Mouse (Mus musculus) liver, embryonic 11.5 days (tissue): ENCODE measurements around the gene Csad. TPM values are rescaled to one million over a fixed set of nuclear protein-coding genes. Genes with fewer than 3 reads are reported as not detected.

ENCODE experiments used
- ATAC-seq: fragments of 200-750 bp; cut with Nextera tagmentation; replicated peaks from 2 replicates; pipeline ENCODE4 v1.8.0; 2017; ENCODE audit warnings: moderate number of reproducible peaks, mild to moderate bottlenecking, moderate TSS enrichment, moderate library complexity; ENCODE audit not compliant: low FRiP score
- DNase-seq: peaks from one replicate; pipeline ENCODE4 v3.0.0-alpha.2; 2017; ENCODE audit warnings: low spot score
- H3K27ac ChIP-seq: fragments of 300-500 bp; sonication (generic); 2 replicates; pipeline ENCODE4 v1.5.1; 2014; ENCODE audit warnings: mild to moderate bottlenecking, low read depth, low read length, control low read depth
- H3K27me3 ChIP-seq: fragments of 300-500 bp; sonication (generic); replicated peaks from 2 replicates; pipeline ENCODE4 v1.6.1; 2014; ENCODE audit warnings: low read length, mixed read lengths; ENCODE audit not compliant: control insufficient read depth, insufficient read depth
- H3K36me3 ChIP-seq: fragments of 300-500 bp; sonication (generic); 2 replicates; pipeline ENCODE4 v1.6.1; 2014; ENCODE audit warnings: mild to moderate bottlenecking, low read length, moderate library complexity, mixed read lengths; ENCODE audit not compliant: control insufficient read depth, insufficient read depth
- H3K4me1 ChIP-seq: fragments of 300-500 bp; sonication (generic); replicated peaks from 2 replicates; pipeline ENCODE4 v1.6.1; 2014; ENCODE audit warnings: low read length, mixed read lengths; ENCODE audit not compliant: control insufficient read depth, insufficient read depth
- H3K4me2 ChIP-seq: fragments of 300-500 bp; sonication (generic); 2 replicates; pipeline ENCODE4 v1.6.1; 2014; ENCODE audit warnings: mild to moderate bottlenecking, control low read depth, moderate library complexity
- H3K4me3 ChIP-seq: fragments of 300-500 bp; sonication (generic); 2 replicates; pipeline ENCODE4 v1.5.1; 2014; ENCODE audit warnings: low read depth, low read length, control low read depth
- H3K9ac ChIP-seq: fragments of 300-500 bp; sonication (generic); 2 replicates; pipeline ENCODE4 v1.6.1; 2014; ENCODE audit warnings: low read depth, low read length, control low read depth
- H3K9me3 ChIP-seq: fragments of 300-500 bp; sonication (generic); 2 replicates; pipeline ENCODE4 v1.6.1; 2016; ENCODE audit warnings: low read length, inconsistent platforms, mixed read lengths; ENCODE audit not compliant: control insufficient read depth
- WGBS: fragments of 180-500 bp; shearing (Covaris S2); extraction: QIAGEN DNeasy Blood & Tissue Kit; methylation state at CpG from one replicate; pipeline ENCODE4 v1.1.7; 2014; 5-methylcytosine and 5-hydroxymethylcytosine counted together
- polyA plus RNA-seq: library from polyadenylated mRNA; unstranded; fragments of >200 nt; fragmentation: Nextera tagmentation; extraction: Ambion mirVana; gene quantifications from 2 replicates; pipeline ENCODE4 v1.2.1, GENCODE M21; 2014

The Csad gene
- polyA plus RNA-seq, 1 experiment from 2014 or later = 33.3 TPM

DNA sequence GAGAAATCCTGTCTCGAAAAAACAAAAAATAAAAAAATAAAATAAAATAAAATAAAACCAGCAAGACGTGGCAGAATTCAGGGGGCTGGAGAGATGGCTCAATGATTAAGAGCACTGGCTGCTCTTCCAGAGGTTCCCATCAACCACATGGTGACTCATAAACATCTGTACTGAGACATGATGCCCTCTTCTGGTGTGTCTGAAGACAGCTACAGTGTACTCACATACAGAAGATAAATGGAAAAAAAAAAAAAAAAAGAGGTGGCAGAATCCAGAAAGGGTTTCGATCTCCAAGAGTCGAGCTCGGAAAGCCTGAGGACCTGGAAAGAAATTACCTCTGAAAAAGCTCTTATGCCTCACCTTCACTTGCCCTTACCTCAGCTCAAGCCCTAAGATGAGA, 63.4 kb downstream of the Csad start:
- no peak for ATAC-seq
- Histone ChIP-seq H3K27me3 (peaks cover 32% of the 10 kb centered on the region), H3K4me3 (no peak overlapping the region), H3K27ac (no peak overlapping the region), H3K4me1 (peaks cover 17% of the 10 kb centered on the region), H3K9me3 (no peaks in the 10 kb centered on the region), H3K9ac (no peak overlapping the region), H3K4me2 (no peak overlapping the region), H3K36me3 (no peaks in the 10 kb centered on the region)
- WGBS = 88% methylated on average over 5 of the region's 5 CpGs
- DNase-seq = no peak

DNA sequence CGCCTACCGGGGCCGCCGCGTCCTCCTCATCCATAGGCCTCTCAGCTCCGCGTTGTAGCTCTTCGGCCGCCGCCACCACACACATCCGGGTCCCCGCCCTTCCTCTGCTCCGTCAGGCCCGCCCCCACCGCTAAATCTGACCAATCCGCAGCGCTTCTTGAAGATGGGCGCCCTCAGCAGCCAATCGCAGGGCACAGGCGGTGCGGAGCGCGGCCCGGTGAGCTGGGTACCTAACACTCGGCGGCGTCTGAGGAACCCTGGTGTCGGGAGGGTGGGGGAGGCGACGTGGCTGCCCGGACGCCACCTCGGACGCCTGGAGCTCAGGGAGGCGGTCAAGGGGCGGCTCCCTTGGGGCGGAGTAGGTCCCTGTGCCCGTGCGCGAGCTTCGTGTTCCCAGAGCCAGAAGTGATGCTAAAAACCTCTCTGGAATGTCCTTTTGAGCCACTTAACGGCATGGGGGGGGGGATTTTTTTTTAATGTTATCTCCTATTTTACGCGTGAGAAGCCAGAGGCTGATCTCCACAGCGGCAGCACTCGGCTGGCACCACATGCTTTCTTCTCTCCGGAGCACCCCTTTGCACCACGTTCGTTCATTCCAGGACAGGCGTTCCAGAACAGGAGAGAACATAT, 68.3 kb downstream of the Csad start, which contains the start of gene Spryd3:
Spryd3 (minus strand) TSS at position 106 of the 630 bp plus-strand sequence.
- ATAC-seq (peak; percentile 99), DNase-seq (peak; percentile 99)
- Histone ChIP-seq H3K4me2 (peak within 1 kb of the TSS; percentile 97), H3K27me3 (no peaks in the 10 kb centered on the region), H3K4me3 (peak within 1 kb of the TSS; percentile 83), H3K9me3 (no peaks in the 10 kb centered on the region), H3K9ac (peak within 1 kb of the TSS; percentile 79), H3K4me1 (peaks cover 18% of the 10 kb centered on the region), H3K27ac (peak within 1 kb of the TSS; percentile 82), H3K36me3 (peaks cover 10% of the 10 kb centered on the region)
- 1% methylated on average over 50 of the region's 50 CpGs for WGBS

DNA sequence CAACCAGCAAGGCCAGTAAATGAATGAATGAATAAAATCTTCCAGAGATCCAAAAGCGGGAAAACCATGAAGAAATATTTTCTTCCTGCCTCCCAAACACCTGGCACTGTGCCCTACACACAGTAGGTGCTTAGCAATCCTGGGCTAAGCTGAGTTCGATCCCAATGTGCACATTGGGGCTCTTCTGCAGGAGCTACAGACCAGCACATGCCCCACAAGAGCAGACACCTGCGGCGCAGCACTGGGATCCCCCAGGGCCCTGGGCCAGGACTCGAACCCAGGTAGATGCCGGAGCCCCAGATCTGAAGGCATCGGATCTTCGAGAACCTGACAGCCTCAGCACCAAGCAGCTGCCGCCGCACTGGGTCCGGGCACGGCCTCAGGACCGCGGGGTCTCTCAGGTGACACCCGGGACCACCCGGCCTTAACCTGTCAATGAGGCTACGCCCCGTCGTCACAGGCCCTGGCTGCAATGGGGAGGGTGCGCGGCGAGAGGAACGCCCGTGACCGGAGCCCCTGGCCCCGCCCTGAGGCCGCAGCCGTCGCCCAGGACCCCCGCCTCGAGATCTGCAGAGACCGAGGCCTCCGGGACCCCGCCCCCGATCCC, 68.9 kb downstream of the Csad start:
- DNase-seq (no peak), ATAC-seq (peak; percentile 73)
- Histone ChIP-seq H3K4me1 (peaks cover 18% of the 10 kb centered on the region), H3K27me3 (no peaks in the 10 kb centered on the region), H3K4me2 (peak overlapping the region; percentile 97), H3K9me3 (no peaks in the 10 kb centered on the region), H3K4me3 (peak overlapping the region; percentile 83), H3K36me3 (peaks cover 16% of the 10 kb centered on the region), H3K27ac (peak overlapping the region; percentile 82), H3K9ac (peak overlapping the region; percentile 79)
- WGBS = 2% methylated on average over 35 of the region's 35 CpGs

DNA sequence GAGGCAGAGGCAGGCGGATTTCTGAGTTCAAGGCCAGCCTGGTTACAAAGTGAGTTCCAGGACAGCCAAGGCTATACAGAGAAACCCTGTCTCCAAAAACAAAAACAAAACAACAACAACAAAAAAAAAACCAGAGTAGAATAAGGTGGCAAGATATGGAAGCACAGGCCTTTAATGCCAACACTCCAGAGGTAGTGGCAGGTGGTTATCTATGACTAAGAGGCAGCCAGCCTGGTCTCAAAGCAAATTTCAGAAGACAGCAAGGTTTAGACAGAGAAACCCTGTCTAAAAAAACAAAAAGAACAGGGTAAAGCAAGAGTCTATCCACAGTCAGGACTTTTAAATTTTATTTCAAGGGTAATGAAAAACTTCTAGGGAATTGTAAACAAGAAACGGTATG, 69.8 kb downstream of the Csad start:
- Histone ChIP-seq H3K9ac (no peak overlapping the region), H3K27me3 (no peaks in the 10 kb centered on the region), H3K4me1 (peaks cover 18% of the 10 kb centered on the region), H3K36me3 (peaks cover 21% of the 10 kb centered on the region), H3K4me3 (peak overlapping the region; percentile 83), H3K27ac (peak overlapping the region; percentile 82; the same call in 1 of the 2 replicates), H3K9me3 (no peaks in the 10 kb centered on the region), H3K4me2 (peak overlapping the region; percentile 97)
- ATAC-seq (no peak), DNase-seq (no peak)
- WGBS = 79% methylated on average over 2 of the region's 2 CpGs

DNA sequence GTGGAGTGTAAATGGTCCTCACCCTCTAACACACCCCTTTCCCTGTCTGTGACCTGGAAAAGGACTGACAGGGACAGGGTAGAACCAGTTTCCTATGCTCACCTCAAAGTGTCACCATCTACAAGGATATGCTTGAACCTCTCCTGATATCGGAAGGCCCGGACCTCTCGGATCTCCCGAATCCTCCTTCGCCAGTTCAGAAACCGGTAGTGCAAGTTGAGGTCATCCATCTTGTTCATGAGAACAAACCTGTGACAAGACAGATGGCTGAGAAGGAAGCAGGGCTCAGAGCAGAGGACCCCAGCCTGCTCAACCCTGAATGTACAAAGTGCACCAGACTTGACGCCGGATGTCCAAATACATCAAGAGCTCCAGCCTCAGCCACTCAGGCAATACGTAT, 71.2 kb downstream of the Csad start:
- Histone ChIP-seq H3K27me3 (no peaks in the 10 kb centered on the region), H3K27ac (no peak overlapping the region), H3K36me3 (peaks cover 27% of the 10 kb centered on the region), H3K4me1 (peaks cover 18% of the 10 kb centered on the region), H3K4me2 (no peak overlapping the region), H3K9ac (no peak overlapping the region), H3K4me3 (no peak overlapping the region), H3K9me3 (no peaks in the 10 kb centered on the region)
- ATAC-seq (no peak), DNase-seq (no peak)
- WGBS = 92% methylated on average over 9 of the region's 9 CpGs

Other genes with a start within 250 kb of the Csad start
- 103 TPM in 2 replicates for gene Krt8, start 200.2 kb downstream of the Csad start, polyA plus RNA-seq
- gene Krt18, start 176.5 kb downstream of the Csad start, polyA plus RNA-seq = 110 and 113 TPM in 2 replicates
- gene Eif4b, start 131.0 kb downstream of the Csad start, polyA plus RNA-seq = 154 and 162 TPM in 2 replicates
- gene Tns2, start 104.3 kb downstream of the Csad start, polyA plus RNA-seq = 13.2 and 17.8 TPM in 2 replicates
- gene Spryd3, start 68.5 kb downstream of the Csad start, polyA plus RNA-seq = 15.1 and 18.7 TPM in 2 replicates
- gene Igfbp6, start 60.4 kb downstream of the Csad start, polyA plus RNA-seq = 0.77 and 1.1 TPM in 2 replicates
- gene Soat2, start 54.2 kb downstream of the Csad start, polyA plus RNA-seq = 31.4 and 36.2 TPM in 2 replicates
- gene Zfp740, start 1.5 kb downstream of the Csad start, polyA plus RNA-seq = 38.1 and 38.3 TPM in 2 replicates
- 3.9 and 4.1 TPM in 2 replicates for gene Itgb7, start 27.2 kb upstream of the Csad start, polyA plus RNA-seq
- gene Rarg, start 52.8 kb upstream of the Csad start, polyA plus RNA-seq = 11.1 and 11.5 TPM in 2 replicates
- 0.13 TPM in 1 of 2 replicates, not detected in the other for gene Gm9918, start 65.8 kb upstream of the Csad start, polyA plus RNA-seq
- 58.8 and 60.7 TPM in 2 replicates for gene Mfsd5, start 74.7 kb upstream of the Csad start, polyA plus RNA-seq
- 50.6 and 54.2 TPM in 2 replicates for gene Espl1, start 91.5 kb upstream of the Csad start, polyA plus RNA-seq
- 236 and 254 TPM in 2 replicates for gene Pfdn5, start 121.4 kb upstream of the Csad start, polyA plus RNA-seq
- gene Myg1, start 127.0 kb upstream of the Csad start, polyA plus RNA-seq = 97.0 and 104 TPM in 2 replicates
- gene Aaas, start 146.0 kb upstream of the Csad start, polyA plus RNA-seq = 99.3 and 108 TPM in 2 replicates
- 0.57 and 1.5 TPM in 2 replicates for gene Sp7, start 162.5 kb upstream of the Csad start, polyA plus RNA-seq
- 9.7 and 10.6 TPM in 2 replicates for gene Sp1, start 201.4 kb upstream of the Csad start, polyA plus RNA-seq
- gene Amhr2, start 240.6 kb upstream of the Csad start, polyA plus RNA-seq = 1.1 and 1.6 TPM in 2 replicates